Mouse (Mus musculus): ENCODE results near the gene 1700013G24Rik. TPM values are rescaled to one million over a fixed set of nuclear protein-coding genes. Genes with fewer than 3 reads are reported as not detected.

1700013G24Rik gene
- polyA plus RNA-seq, 1 experiment = not detected

GRCm38 (mm10) chr4:137467525-137467924 is 14.4 kb downstream of the 1700013G24Rik start:
- 94% methylated on average over 2 of the region's 2 CpGs for WGBS
- Histone ChIP-seq H3K27me3 (ENCODE audit: control insufficient read depth, insufficient read depth, low read length) (no peaks in the 10 kb centered on the region), H3K4me1 (ENCODE audit: control insufficient read depth, insufficient read depth, insufficient read length, low read length) (peaks cover 8% of the 10 kb centered on the region), H3K4me3 (ENCODE audit: low read depth, low read length) (no peak overlapping the region), H3K36me3 (ENCODE audit: control insufficient read depth, insufficient read depth, low read length) (no peaks in the 10 kb centered on the region), H3K27ac (ENCODE audit: insufficient read depth, low read depth, low read length) (no peak overlapping the region; the same call in 1 of the 2 replicates)
- no peak for TF ChIP-seq POLR2A (IDR thresholded peaks at IDR 0.05; ENCODE audit: low read depth, low read length)
- TF ChIP-seq CTCF (IDR thresholded peaks at IDR 0.05; ENCODE audit: extremely low read depth, insufficient read length, insufficient replicate concordance, low read depth, low read length) = no peak

GRCm38 (mm10) chr4:137468260-137469080 is 15.4 kb downstream of the 1700013G24Rik start, which contains the start of gene Hspg2:
Hspg2 (plus strand) TSS chr4:137468769.
- H3K4me1 ChIP-seq (ENCODE audit: control insufficient read depth, insufficient read depth, insufficient read length, low read length) = peaks cover 8% of the 10 kb centered on the region
- TF ChIP-seq CTCF (IDR thresholded peaks at IDR 0.05; ENCODE audit: extremely low read depth, insufficient read length, insufficient replicate concordance, low read depth, low read length) (no peak), POLR2A (IDR thresholded peaks at IDR 0.05; ENCODE audit: low read depth, low read length) (no peak; the same call in 1 of the 2 replicates)
- no peaks in the 10 kb centered on the region for H3K27me3 ChIP-seq (ENCODE audit: control insufficient read depth, insufficient read depth, low read length)

GRCm38 (mm10) chr4:137469081-137469844 is 16.2 kb downstream of the 1700013G24Rik start:
- peak overlapping the region; percentile 90 for H3K4me3 ChIP-seq (ENCODE audit: low read depth, low read length)
- no peaks in the 10 kb centered on the region for H3K27me3 ChIP-seq (ENCODE audit: control insufficient read depth, insufficient read depth, low read length)
- peaks cover 12% of the 10 kb centered on the region for H3K4me1 ChIP-seq (ENCODE audit: control insufficient read depth, insufficient read depth, insufficient read length, low read length)
- peak overlapping the region; percentile 48 for H3K27ac ChIP-seq (ENCODE audit: insufficient read depth, low read depth, low read length)
- WGBS = 7% methylated on average over 20 of the region's 20 CpGs
- TF ChIP-seq CTCF (IDR thresholded peaks at IDR 0.05; ENCODE audit: extremely low read depth, insufficient read length, insufficient replicate concordance, low read depth, low read length) (no peak), POLR2A (IDR thresholded peaks at IDR 0.05; ENCODE audit: low read depth, low read length) (no peak)
- H3K36me3 ChIP-seq (ENCODE audit: control insufficient read depth, insufficient read depth, low read length) = no peaks in the 10 kb centered on the region

More at GRCm38 (mm10) chr4:137468260-137469080, 15.4 kb downstream of the 1700013G24Rik start, which contains the start of gene Hspg2:
- Histone ChIP-seq H3K27ac (ENCODE audit: insufficient read depth, low read depth, low read length) (peak within 1 kb of the TSS; percentile 48), H3K4me3 (ENCODE audit: low read depth, low read length) (peak within 1 kb of the TSS; percentile 90), H3K36me3 (ENCODE audit: control insufficient read depth, insufficient read depth, low read length) (no peaks in the 10 kb centered on the region)
- 1% methylated on average over 68 of the region's 72 CpGs for WGBS

- 55% methylated on average over 15 of the region's 15 CpGs for WGBS
- H3K27ac ChIP-seq (ENCODE audit: insufficient read depth, low read depth, low read length) = 0 out of 2 replicates have a peak overlapping the region, but pooled peaks have one; percentile 48
- H3K4me1 ChIP-seq (ENCODE audit: control insufficient read depth, insufficient read depth, insufficient read length, low read length) = peaks cover 12% of the 10 kb centered on the region
- no peaks in the 10 kb centered on the region for H3K36me3 ChIP-seq (ENCODE audit: control insufficient read depth, insufficient read depth, low read length)
- peak overlapping the region; percentile 90 for H3K4me3 ChIP-seq (ENCODE audit: low read depth, low read length)
- H3K27me3 ChIP-seq (ENCODE audit: control insufficient read depth, insufficient read depth, low read length) = no peaks in the 10 kb centered on the region
- TF ChIP-seq CTCF (IDR thresholded peaks at IDR 0.05; ENCODE audit: extremely low read depth, insufficient read length, insufficient replicate concordance, low read depth, low read length) (no peak), POLR2A (IDR thresholded peaks at IDR 0.05; ENCODE audit: low read depth, low read length) (no peak)
These were observed 17.0 kb downstream of the 1700013G24Rik start for GRCm38 (mm10) chr4:137469845-137470692.

GRCm38 (mm10) chr4:137470701-137471317 is 17.7 kb downstream of the 1700013G24Rik start:
- Histone ChIP-seq H3K27ac (ENCODE audit: insufficient read depth, low read depth, low read length) (peak overlapping the region; percentile 33; the same call in 1 of the 2 replicates), H3K4me1 (ENCODE audit: control insufficient read depth, insufficient read depth, insufficient read length, low read length) (peaks cover 18% of the 10 kb centered on the region), H3K4me3 (ENCODE audit: low read depth, low read length) (peak overlapping the region; percentile 90), H3K27me3 (ENCODE audit: control insufficient read depth, insufficient read depth, low read length) (no peaks in the 10 kb centered on the region), H3K36me3 (ENCODE audit: control insufficient read depth, insufficient read depth, low read length) (no peaks in the 10 kb centered on the region)
- TF ChIP-seq POLR2A (IDR thresholded peaks at IDR 0.05; ENCODE audit: low read depth, low read length) (no peak), CTCF (IDR thresholded peaks at IDR 0.05; ENCODE audit: extremely low read depth, insufficient read length, insufficient replicate concordance, low read depth, low read length) (no peak)
- WGBS = 80% methylated on average over 9 of the region's 9 CpGs

GRCm38 (mm10) chr4:137471326-137471725 is 18.2 kb downstream of the 1700013G24Rik start:
- Histone ChIP-seq H3K4me3 (ENCODE audit: low read depth, low read length) (peak overlapping the region; percentile 7; the same call in 1 of the 2 replicates), H3K4me1 (ENCODE audit: control insufficient read depth, insufficient read depth, insufficient read length, low read length) (peaks cover 19% of the 10 kb centered on the region), H3K27ac (ENCODE audit: insufficient read depth, low read depth, low read length) (no peak overlapping the region), H3K36me3 (ENCODE audit: control insufficient read depth, insufficient read depth, low read length) (no peaks in the 10 kb centered on the region), H3K27me3 (ENCODE audit: control insufficient read depth, insufficient read depth, low read length) (no peaks in the 10 kb centered on the region)
- no peak for TF ChIP-seq POLR2A (IDR thresholded peaks at IDR 0.05; ENCODE audit: low read depth, low read length)
- no peak for TF ChIP-seq CTCF (IDR thresholded peaks at IDR 0.05; ENCODE audit: extremely low read depth, insufficient read length, insufficient replicate concordance, low read depth, low read length)
- WGBS = 80% methylated on average over 8 of the region's 8 CpGs
